Mouse (Mus musculus) lung, adult 2 months (tissue): ENCODE data around the gene Metap2. TPM values are rescaled to one million over a fixed set of nuclear protein-coding genes. Genes with fewer than 3 reads are reported as not detected.

Experiments used
- DNase-seq: peaks from one replicate; pipeline ENCODE4 v3.0.0; 2022
- H3K4me1 ChIP-seq: fragments of 200-500 bp; 2 replicates; pipeline ENCODE4 v1.6.1; 2011; ENCODE audit warnings: low read length; ENCODE audit not compliant: control insufficient read depth, insufficient read depth
- H3K4me3 ChIP-seq: fragments of 200-500 bp; replicated peaks from 2 replicates; pipeline ENCODE3; 2011; ENCODE audit warnings: low read depth, mild to moderate bottlenecking, control low read depth, low read length; ENCODE audit errors: extremely low read depth
- CTCF ChIP-seq: fragments of 200-500 bp; IDR thresholded peaks from 2 replicates; pipeline ENCODE4 v1.5.1; 2011; ENCODE audit warnings: mild to moderate bottlenecking, low read length, control low read depth; ENCODE audit not compliant: insufficient read depth
- POLR2A ChIP-seq: fragments of 200-500 bp; IDR thresholded peaks from 2 replicates; pipeline ENCODE4 v1.6.1; 2011; ENCODE audit warnings: low read depth, mild to moderate bottlenecking, control low read depth, low read length, borderline replicate concordance; ENCODE audit errors: extremely low read depth
- WGBS: fragments of 180-500 bp; shearing (Covaris S2); methylation state at CpG from one replicate; pipeline ENCODE4 v1.1.7; 2018; 5-methylcytosine and 5-hydroxymethylcytosine counted together
- polyA plus RNA-seq: library from polyadenylated mRNA; depleted of rRNA; stranded (reverse); fragments of >200 nt; gene quantifications from 2 replicates; pipeline ENCODE4 v1.2.3, GENCODE M21; 2012

The Metap2 gene
- polyA plus RNA-seq, 1 experiment, result 42.0 TPM

- Histone ChIP-seq H3K4me1 (peaks cover 7% of the 10 kb centered on the region; the same call in 1 of the 2 replicates), H3K4me3 (no peak overlapping the region)
- WGBS, result 81% methylated on average over 4 of the region's 4 CpGs
- no peak for DNase-seq
- TF ChIP-seq CTCF, result no peak
- TF ChIP-seq POLR2A, result no peak
These were observed 6.3 kb downstream of the Metap2 start for GRCm38 (mm10) chr10:93890565-93890964.

- peak overlapping the region; percentile 91 for H3K4me3 ChIP-seq
- WGBS, result 3% methylated on average over 22 of the region's 22 CpGs
- DNase-seq, result no peak
- no peak for TF ChIP-seq CTCF
- no peak for TF ChIP-seq POLR2A
- H3K4me1 ChIP-seq, result peaks cover 7% of the 10 kb centered on the region; the same call in 1 of the 2 replicates
These were observed 6.9 kb downstream of the Metap2 start for GRCm38 (mm10) chr10:93889976-93890375.

- Histone ChIP-seq H3K4me1 (peaks cover 7% of the 10 kb centered on the region; the same call in 1 of the 2 replicates), H3K4me3 (peak overlapping the region; percentile 91)
- DNase-seq, result peak; percentile 83
- TF ChIP-seq CTCF (no peak), POLR2A (peak; percentile 85)
- WGBS, result under 1% methylated on average over 30 of the region's 30 CpGs
These were observed 7.3 kb downstream of the Metap2 start for GRCm38 (mm10) chr10:93889579-93889950.

DNA sequence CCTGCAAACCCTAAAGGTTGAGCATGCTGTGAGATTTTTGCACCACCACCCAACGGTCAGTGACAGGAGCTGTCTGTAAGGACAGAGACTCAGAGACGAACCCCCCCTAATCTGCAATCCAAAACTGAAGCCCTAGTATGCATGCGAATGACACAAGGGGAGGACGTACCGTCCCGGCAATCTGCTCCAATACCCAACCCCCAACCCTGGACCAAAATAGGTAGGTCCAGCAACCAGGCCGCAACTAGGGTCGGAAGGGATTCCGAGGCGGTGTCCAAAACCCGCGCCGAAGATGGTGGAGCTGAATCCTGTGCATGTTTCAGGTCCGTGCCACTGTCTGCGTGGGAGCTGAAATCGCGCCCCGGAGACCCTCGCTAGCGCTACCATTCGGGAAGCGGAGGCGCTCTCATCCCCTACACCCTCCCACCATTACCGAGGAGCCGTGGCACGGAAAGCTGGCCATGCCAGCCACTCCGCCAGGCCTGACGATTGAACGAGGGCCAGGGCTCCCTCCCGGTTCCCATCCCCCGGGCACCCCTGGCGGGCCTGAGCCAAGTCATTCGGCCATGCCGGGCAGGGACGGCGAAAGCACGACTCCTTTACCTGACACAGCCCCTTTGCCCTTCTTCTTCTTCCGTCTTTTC is 7.8 kb downstream of the Metap2 start:
- H3K4me1 ChIP-seq, result peaks cover 7% of the 10 kb centered on the region; the same call in 1 of the 2 replicates
- under 1% methylated on average over 38 of the region's 38 CpGs for WGBS

GRCm38 (mm10) chr10:93888590-93888934 is 8.3 kb downstream of the Metap2 start:
- Histone ChIP-seq H3K4me3 (peak overlapping the region; percentile 91), H3K4me1 (peaks cover 7% of the 10 kb centered on the region; the same call in 1 of the 2 replicates)
- no peak for DNase-seq
- 14% methylated on average over 10 of the region's 10 CpGs for WGBS
- no peak for TF ChIP-seq CTCF
- no peak for TF ChIP-seq POLR2A

More for the DNA sequence above, 7.8 kb downstream of the Metap2 start:
- H3K4me3 ChIP-seq, result peak overlapping the region; percentile 91
- no peak for DNase-seq
- TF ChIP-seq POLR2A, result no peak
- TF ChIP-seq CTCF, result no peak

DNA sequence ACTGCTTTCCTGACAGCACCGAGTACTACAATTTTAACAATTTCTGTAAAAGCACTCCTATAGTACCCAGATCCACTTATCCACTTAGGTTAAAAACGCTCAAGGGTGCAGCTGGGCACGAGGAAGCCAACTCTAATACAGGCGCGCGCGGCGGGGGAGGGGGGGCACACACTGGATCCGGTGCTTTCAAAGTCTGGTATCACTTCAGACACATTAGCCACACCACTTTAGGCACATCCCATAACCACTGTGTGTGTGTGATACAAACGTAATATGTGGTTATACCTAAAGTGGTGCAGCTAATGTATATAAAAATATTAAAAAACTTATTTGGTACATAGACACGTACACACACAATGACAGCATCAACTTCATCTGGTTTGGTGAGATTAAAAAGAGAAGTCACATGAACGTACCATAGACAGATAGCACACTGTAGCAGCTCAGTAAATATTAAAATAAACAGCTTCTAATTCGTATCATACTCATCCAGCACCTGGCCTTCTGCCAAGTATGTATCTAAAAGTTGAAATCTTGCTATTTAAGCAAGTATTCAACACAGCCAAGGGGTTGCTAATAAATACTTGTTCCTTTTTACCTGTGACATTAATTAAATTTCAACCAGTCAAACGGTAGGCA is 10.9 kb downstream of the Metap2 start:
- no peak for TF ChIP-seq CTCF
- TF ChIP-seq POLR2A, result no peak
- no peak overlapping the region for H3K4me3 ChIP-seq
- 74% methylated on average over 14 of the region's 14 CpGs for WGBS
- no peak for DNase-seq
- peaks cover 9% of the 10 kb centered on the region; the same call in 1 of the 2 replicates for H3K4me1 ChIP-seq

DNA sequence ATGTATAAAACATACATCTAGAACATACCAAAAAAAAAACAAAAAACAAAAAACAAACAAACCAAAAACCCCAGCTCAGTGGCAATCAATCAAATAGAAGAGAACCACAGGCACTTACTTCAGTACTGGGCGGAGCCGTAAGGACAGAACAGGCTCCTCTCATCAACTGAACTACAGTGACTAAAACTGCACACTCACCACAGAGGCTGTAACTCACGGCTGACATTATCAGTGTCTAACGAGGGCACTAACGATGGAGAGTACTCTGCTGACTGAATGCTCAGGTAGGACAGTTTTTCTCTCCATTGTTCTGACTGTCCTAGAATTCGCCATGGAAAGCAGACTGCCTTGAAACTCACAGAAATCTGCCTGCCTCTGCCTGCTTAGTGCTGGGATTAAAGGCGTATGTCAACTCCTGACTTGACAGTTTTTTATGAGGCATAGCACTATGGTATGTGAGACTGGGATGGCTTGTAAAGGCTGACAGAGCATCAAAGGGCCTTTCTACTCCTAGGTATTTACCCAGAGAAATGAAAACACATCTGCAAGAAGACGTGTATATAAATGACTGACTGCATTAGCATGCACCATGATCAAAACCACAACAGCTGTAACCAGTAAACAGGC is 14.0 kb downstream of the Metap2 start:
- WGBS, result 81% methylated on average over 8 of the region's 8 CpGs
- TF ChIP-seq CTCF (no peak), POLR2A (no peak)
- Histone ChIP-seq H3K4me3 (no peak overlapping the region), H3K4me1 (0 out of 2 replicates have a peak, but pooled peaks cover 2% of the 10 kb centered on the region)
- DNase-seq, result no peak

DNA sequence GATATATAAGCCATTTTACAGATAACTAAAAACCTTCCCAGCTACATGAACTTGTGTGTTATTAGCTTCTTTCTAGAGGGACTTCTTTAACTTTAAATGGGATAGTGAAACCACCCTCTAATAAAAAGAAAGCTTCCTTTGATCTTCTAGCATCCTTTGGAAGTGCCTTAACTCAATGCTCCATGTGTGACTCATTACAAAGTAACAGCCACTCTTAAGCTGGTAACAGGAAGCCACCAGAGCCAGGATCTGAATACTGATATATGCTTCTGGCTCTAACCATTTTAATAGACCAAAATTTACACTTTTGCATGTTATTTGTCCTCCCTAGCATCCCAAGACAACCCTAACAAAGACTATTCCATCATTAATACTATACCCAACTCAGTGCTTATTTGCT is 15.0 kb downstream of the Metap2 start:
- no peak for DNase-seq
- no peak for TF ChIP-seq POLR2A
- no peak overlapping the region for H3K4me3 ChIP-seq
- 0 out of 2 replicates have a peak, but pooled peaks cover 2% of the 10 kb centered on the region for H3K4me1 ChIP-seq

- TF ChIP-seq CTCF (no peak), POLR2A (no peak)
- 0 out of 2 replicates have a peak, but pooled peaks cover 2% of the 10 kb centered on the region for H3K4me1 ChIP-seq
- no peak for DNase-seq
- WGBS, result 97% methylated on average over 4 of the region's 4 CpGs
- no peak overlapping the region for H3K4me3 ChIP-seq
These were observed 18.2 kb downstream of the Metap2 start for GRCm38 (mm10) chr10:93878732-93879131.

DNA sequence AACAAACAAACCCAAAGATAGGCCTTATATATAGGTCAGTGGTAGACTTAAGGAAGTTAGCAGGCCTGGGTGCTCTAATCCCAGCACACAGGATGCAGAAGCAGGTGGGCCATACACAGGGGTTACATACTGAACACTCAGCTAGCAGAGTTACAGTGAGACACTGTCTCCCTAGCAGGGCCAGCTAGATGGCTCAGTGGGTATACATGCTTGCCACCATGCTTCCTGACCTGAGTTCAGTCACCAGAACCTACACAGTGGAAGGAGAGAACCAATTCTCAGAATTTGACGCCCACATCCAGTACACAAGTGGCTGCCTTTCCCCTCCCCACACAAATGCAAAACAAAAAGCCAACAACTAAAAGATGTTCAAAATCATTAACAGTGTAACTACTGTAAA is 20.1 kb downstream of the Metap2 start:
- DNase-seq, result no peak
- TF ChIP-seq POLR2A (no peak), CTCF (no peak)
- no peaks in the 10 kb centered on the region for H3K4me1 ChIP-seq
- WGBS, result 78% methylated on average over 1 of the region's 1 CpGs
- H3K4me3 ChIP-seq, result no peak overlapping the region
